Mouse (Mus musculus) cortical plate, adult 2 months (tissue): ENCODE measurements around the gene Tubgcp6.

Experiments used
- CTCF ChIP-seq: fragments of 200-500 bp; IDR thresholded peaks from 2 replicates; pipeline ENCODE4 v1.5.1; 2011; ENCODE audit warnings: mild to moderate bottlenecking, control low read depth, low read length; ENCODE audit not compliant: insufficient read depth; ENCODE audit errors: extremely low read depth
- POLR2A ChIP-seq: fragments of 200-500 bp; IDR thresholded peaks from 2 replicates; pipeline ENCODE4 v1.6.1; 2011; ENCODE audit warnings: mild to moderate bottlenecking, low read length, control low read depth; ENCODE audit not compliant: insufficient read depth; ENCODE audit errors: extremely low read depth

DNA sequence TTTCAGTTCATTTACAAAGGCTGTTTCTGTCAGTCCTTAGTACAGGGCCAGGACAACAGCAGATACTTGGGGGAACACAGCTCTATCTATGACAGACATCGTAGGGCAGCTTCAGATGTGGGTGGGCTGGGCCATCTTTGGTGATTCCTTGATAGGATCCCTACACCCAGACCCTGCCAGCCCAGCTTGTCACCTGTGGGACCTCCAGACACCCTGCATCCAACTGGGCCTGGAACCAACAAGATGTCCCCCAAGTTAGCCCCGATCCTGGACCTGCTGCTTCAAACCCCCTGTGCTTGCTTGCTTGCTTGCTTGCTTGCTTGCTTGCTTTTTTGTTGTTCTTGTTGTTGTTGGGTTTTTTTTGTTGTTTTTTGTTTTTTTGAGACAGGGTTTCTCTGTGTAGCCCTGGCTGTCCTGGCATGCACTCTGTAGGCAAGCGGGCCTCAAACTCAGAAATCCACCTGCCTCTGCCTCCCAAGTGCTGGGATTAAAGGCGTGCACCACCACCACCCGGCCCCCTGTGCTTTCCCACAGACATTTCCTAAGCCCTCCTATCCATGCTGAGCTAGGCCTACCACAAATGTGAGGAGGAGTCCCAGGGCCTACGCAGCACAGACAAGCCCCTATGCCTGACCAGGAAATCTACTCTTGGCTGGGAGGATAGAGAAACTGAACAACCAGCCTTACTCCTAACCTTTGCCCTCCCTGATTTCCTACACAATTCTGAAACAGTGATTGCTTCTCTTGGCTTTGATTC is 61.0 kb downstream of the Tubgcp6 start:
- no peak for TF ChIP-seq POLR2A
- TF ChIP-seq CTCF = no peak
